Comparison of ENCODE assay signal across 20 mouse cellular contexts in the genomic region with DNA sequence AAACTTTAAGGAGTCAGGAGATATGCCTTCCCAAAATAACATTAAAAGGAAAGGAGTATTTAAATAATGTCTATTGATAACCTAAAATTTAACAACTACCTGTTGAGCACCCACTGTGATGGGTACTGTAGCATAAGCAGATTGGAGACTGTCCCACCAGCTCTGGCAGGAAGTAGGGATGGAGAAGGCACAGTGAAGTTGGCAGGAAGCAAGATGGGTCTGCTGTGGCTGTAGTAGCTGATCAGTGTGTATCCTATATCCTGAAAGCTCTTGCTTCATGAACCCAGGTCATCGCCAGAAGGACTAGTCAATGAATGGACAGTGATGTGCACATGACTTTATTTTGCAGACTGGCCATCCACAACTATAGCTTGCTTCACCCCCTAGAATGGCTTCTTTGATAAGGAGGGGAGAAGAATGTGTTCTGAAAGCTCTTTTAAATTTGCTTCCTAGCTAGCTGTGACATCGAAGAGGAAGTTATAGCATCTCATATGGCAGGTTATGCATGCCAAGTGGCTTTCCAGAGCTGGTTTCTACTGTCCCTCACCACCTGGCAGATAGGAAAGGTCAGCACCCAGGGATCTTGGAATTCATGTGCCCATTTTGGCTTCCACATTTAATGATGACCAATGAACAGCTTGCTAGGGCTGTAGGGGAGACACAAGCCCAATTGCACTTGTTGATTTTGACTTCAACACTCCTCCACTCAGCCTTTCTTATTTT.
DNase-seq lines count a peak whose midpoint lies in the region; TF ChIP-seq lines count a peak whose summit lies in the region.
"Had no signal": no experiment of that assay in that cellular context is flagged by ENCODE, and none has a peak within 500 bp of the region (broad histone marks: within the 10 kb centered on the region; RNA-seq: fewer than 3 reads in every experiment).

No protein-coding gene starts in this region.

- no peak for TF ChIP-seq POLR2A in heart, adult 2 months (IDR thresholded peaks at IDR 0.05; ENCODE audit: insufficient read depth, low read depth, low read length)

- DNase-seq in heart, adult 11 months, result peak; percentile 53
- no peak for DNase-seq in heart, adult 2 months
- DNase-seq in cerebellum, adult 8-10 months, result peak; percentile 73
- peak; percentile 72 to 78 for DNase-seq in cerebellum, postnatal 25 days
- no peak for DNase-seq in kidney, postnatal 14 days
- DNase-seq in adrenal gland, postnatal 10 days, result no peak
- no peak for DNase-seq in left cerebral cortex, adult 11 months (ENCODE audit: low spot score)
- DNase-seq: adrenal gland, adult 2 months; adrenal gland, postnatal 36 days; embryo, embryonic 11 days; gastrocnemius, adult 2 months; gastrocnemius, postnatal 25 days; kidney, adult 2 months had no signal

- TF ChIP-seq EP300 in heart, adult 2 months (IDR thresholded peaks at IDR 0.05; ENCODE audit: insufficient read depth, low read depth, low read length), result no peak

- no peak overlapping the region for H3K4me3 ChIP-seq in heart, adult 2 months
- H3K4me3 ChIP-seq: embryonic facial prominence, embryonic 15.5 days; erythroblast, embryonic 14.5 days; forebrain, embryonic 10.5 days; gastrocnemius, adult 2 months; hindbrain, embryonic 10.5 days; intestine, embryonic 15.5 days had no signal

- H3K36me3 ChIP-seq in heart, adult 2 months (ENCODE audit: control insufficient read depth, insufficient read depth, low read length), result no peaks in the 10 kb centered on the region
- H3K36me3 ChIP-seq: embryonic facial prominence, embryonic 15.5 days; forebrain, embryonic 10.5 days; hindbrain, embryonic 10.5 days; intestine, embryonic 15.5 days had no signal

- no peak overlapping the region for H3K27ac ChIP-seq in heart, adult 2 months
- H3K27ac ChIP-seq: embryonic facial prominence, embryonic 15.5 days; forebrain, embryonic 10.5 days; gastrocnemius, adult 2 months; hindbrain, embryonic 10.5 days; hindbrain, embryonic 14.5 days; intestine, embryonic 15.5 days had no signal

- no peak for TF ChIP-seq CTCF in heart, adult 2 months (IDR thresholded peaks at IDR 0.05)

- WGBS in heart, adult 2 months, result 85% methylated on average over 2 of the region's 2 CpGs

- no peaks in the 10 kb centered on the region for H3K79me2 ChIP-seq in heart, adult 2 months (replicated peaks; ENCODE audit: control insufficient read depth, insufficient read depth, low read length)

- intact Hi-C loops in heart, adult 2 months (cut with DNase I), result no loop called here

- H3K27me3 ChIP-seq in heart, adult 2 months (ENCODE audit: control insufficient read depth, insufficient read depth, low read length), result no peaks in the 10 kb centered on the region
- H3K27me3 ChIP-seq: CH12.LX; embryonic facial prominence, embryonic 15.5 days; intestine, embryonic 15.5 days had no signal

- H3K9ac ChIP-seq in heart, adult 2 months (ENCODE audit: low read depth, low read length), result no peak overlapping the region
- H3K9ac ChIP-seq: embryonic facial prominence, embryonic 15.5 days; hindbrain, embryonic 14.5 days; intestine, embryonic 15.5 days had no signal

- no peaks in the 10 kb centered on the region for H3K4me1 ChIP-seq in heart, adult 2 months (ENCODE audit: control insufficient read depth, insufficient read depth, low read length)
- H3K4me1 ChIP-seq: embryonic facial prominence, embryonic 15.5 days; forebrain, embryonic 10.5 days; hindbrain, embryonic 10.5 days; intestine, embryonic 15.5 days had no signal

Comparison
In these comparisons a context has a peak if more than half of its experiments do, and no peak if none do; other contexts are left out.
1. DNase-seq: peak in heart, adult 11 months (single experiment), cerebellum, adult 8-10 months (single experiment) and cerebellum, postnatal 25 days (2 of 2); none in heart, adult 2 months (0 of 2), kidney, postnatal 14 days (single experiment), adrenal gland, postnatal 10 days (single experiment) and left cerebral cortex, adult 11 months (single experiment).